In genomic region chr2:121594660-121595291, GRCm38 (mm10) we compare ENCODE assay signal across 10 mouse cellular contexts.
DNase-seq lines count a peak whose midpoint lies in the region; ATAC-seq and TF ChIP-seq lines count a peak whose summit lies in the region.
"Had no signal": no experiment of that assay in that cellular context is flagged by ENCODE, and none has a peak within 500 bp of the region (broad histone marks: within the 10 kb centered on the region; RNA-seq: fewer than 3 reads in every experiment).

No protein-coding gene starts in this region.

- no peak overlapping the region for H3K9ac ChIP-seq in intestine, embryonic 15.5 days
- H3K9ac ChIP-seq: limb, embryonic 12.5 days; neural tube, embryonic 15.5 days had no signal

- no peak overlapping the region for H3K4me3 ChIP-seq in intestine, embryonic 15.5 days (replicated peaks)
- H3K4me3 ChIP-seq in cerebellum, adult 2 months (replicated peaks; ENCODE audit: insufficient read depth, low read depth, low read length) = no peak overlapping the region
- H3K4me3 ChIP-seq: limb, embryonic 12.5 days; neural tube, embryonic 15.5 days had no signal

- peak; percentile 67 for ATAC-seq in common myeloid progenitor, adult 5-6 weeks (replicated peaks; ENCODE audit: low read depth, poor library complexity, severe bottlenecking)
- ATAC-seq in intestine, embryonic 15.5 days = peak; percentile 66

- peak overlapping the region; percentile 37 for H3K4me2 ChIP-seq in intestine, embryonic 15.5 days (replicated peaks)
- H3K4me2 ChIP-seq: limb, embryonic 12.5 days; neural tube, embryonic 15.5 days had no signal

- peaks cover 12% of the 10 kb centered on the region for H3K4me1 ChIP-seq in intestine, embryonic 15.5 days (replicated peaks)
- peaks cover 11% of the 10 kb centered on the region; the same call in 1 of the 2 replicates for H3K4me1 ChIP-seq in cerebellum, adult 2 months (ENCODE audit: control insufficient read depth, insufficient read depth, low read length)

- no peaks in the 10 kb centered on the region for H3K9me3 ChIP-seq in intestine, embryonic 15.5 days
- H3K9me3 ChIP-seq: limb, embryonic 12.5 days; neural tube, embryonic 15.5 days had no signal

- no peaks in the 10 kb centered on the region for H3K27me3 ChIP-seq in intestine, embryonic 15.5 days (replicated peaks)
- H3K27me3 ChIP-seq in cerebellum, adult 2 months (ENCODE audit: control insufficient read depth, insufficient read depth, low read length) = no peaks in the 10 kb centered on the region
- H3K27me3 ChIP-seq: neural tube, embryonic 15.5 days had no signal

- H3K27ac ChIP-seq in intestine, embryonic 15.5 days = no peak overlapping the region; the same call in 1 of the 2 replicates
- H3K27ac ChIP-seq in cerebellum, adult 2 months (ENCODE audit: insufficient read depth, low read length) = no peak overlapping the region
- H3K27ac ChIP-seq: limb, embryonic 12.5 days; neural tube, embryonic 15.5 days had no signal

- no peak for TF ChIP-seq POLR2A in cerebellum, adult 2 months (IDR thresholded peaks at IDR 0.05; ENCODE audit: borderline replicate concordance, insufficient read depth, low read length)

- 18% methylated on average over 8 of the region's 8 CpGs for WGBS in intestine, embryonic 15.5 days
- WGBS in cerebellum, adult 2 months = 84% methylated on average over 8 of the region's 8 CpGs

- no peak for TF ChIP-seq CTCF in cerebellum, adult 2 months (IDR thresholded peaks at IDR 0.05; ENCODE audit: borderline replicate concordance, insufficient read depth, low read depth, low read length)

- DNase-seq in adrenal gland, postnatal 14 days = peak; percentile 49
- DNase-seq in adrenal gland, adult 18-20 months (ENCODE audit: low spot score in 2 of 2) = no peak
- peak; percentile 41 to 46 for DNase-seq in lung, postnatal 4 days
- no peak for DNase-seq in T-cell, adult 2 months (ENCODE audit: low spot score)
- no peak for DNase-seq in cerebellum, adult 2 months
- DNase-seq in adrenal gland, postnatal 10 days = no peak

- no peaks in the 10 kb centered on the region for H3K36me3 ChIP-seq in intestine, embryonic 15.5 days
- H3K36me3 ChIP-seq: limb, embryonic 12.5 days; neural tube, embryonic 15.5 days had no signal

Comparison
In these comparisons a context has a peak if more than half of its experiments do, and no peak if none do; other contexts are left out.
1. DNase-seq: peak in adrenal gland, postnatal 14 days (single experiment) and lung, postnatal 4 days (2 of 2); none in adrenal gland, adult 18-20 months (0 of 2), T-cell, adult 2 months (single experiment), cerebellum, adult 2 months (0 of 2) and adrenal gland, postnatal 10 days (single experiment).